Mouse (Mus musculus): ENCODE data around the gene Gm21616. TPM values are rescaled to one million over a fixed set of nuclear protein-coding genes. Genes with fewer than 3 reads are reported as not detected.
"Not testable (repeated sequence)": the region's sequence is repeated elsewhere in the genome, so short reads cannot be mapped to it uniquely, and the experiment has no call there.

The Gm21616 gene
- not detected in 2 replicates for polyA plus RNA-seq (2015; fragmentation: Nextera tagmentation; extraction: Ambion mirVana)

DNA sequence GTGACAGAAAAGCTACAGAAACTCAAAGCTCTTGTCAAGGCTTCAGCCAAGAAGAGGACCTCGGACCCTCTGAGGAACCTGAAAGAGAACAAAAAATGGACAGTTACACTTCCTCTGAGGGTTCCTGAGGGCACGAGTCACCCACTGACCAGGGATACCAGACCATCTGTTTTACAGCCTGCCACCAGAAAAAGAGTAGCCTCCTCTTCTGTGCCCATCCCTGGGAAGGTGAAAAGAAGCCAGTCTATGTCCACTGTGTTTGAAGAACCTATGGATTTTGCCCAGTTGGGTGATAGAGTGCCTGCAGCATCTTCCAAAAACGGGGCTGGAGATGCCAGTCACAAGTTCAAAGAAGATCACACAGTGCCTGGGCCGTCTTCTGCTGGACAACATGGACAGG lies at the start of gene Gm21616:
Gm21616 (plus strand) TSS at position 301 of the 400 bp plus-strand sequence.
- not testable (repeated sequence) for H3K27ac ChIP-seq; ATAC-seq; H3K4me2 ChIP-seq; H3K4me3 ChIP-seq; H3K27me3 ChIP-seq; H3K4me1 ChIP-seq; H3K9me3 ChIP-seq (replicated peaks); H3K9ac ChIP-seq; H3K36me3 ChIP-seq (ENCODE audit: poor library complexity, severe bottlenecking)
- WGBS, result no CpG with 5 or more reads among the region's 4 CpGs
